Mouse (Mus musculus): ENCODE measurements around the gene Atg10.
"Not testable (repeated sequence)": the region's sequence is repeated elsewhere in the genome, so short reads cannot be mapped to it uniquely, and the experiment has no call there.

Gene Atg10

DNA sequence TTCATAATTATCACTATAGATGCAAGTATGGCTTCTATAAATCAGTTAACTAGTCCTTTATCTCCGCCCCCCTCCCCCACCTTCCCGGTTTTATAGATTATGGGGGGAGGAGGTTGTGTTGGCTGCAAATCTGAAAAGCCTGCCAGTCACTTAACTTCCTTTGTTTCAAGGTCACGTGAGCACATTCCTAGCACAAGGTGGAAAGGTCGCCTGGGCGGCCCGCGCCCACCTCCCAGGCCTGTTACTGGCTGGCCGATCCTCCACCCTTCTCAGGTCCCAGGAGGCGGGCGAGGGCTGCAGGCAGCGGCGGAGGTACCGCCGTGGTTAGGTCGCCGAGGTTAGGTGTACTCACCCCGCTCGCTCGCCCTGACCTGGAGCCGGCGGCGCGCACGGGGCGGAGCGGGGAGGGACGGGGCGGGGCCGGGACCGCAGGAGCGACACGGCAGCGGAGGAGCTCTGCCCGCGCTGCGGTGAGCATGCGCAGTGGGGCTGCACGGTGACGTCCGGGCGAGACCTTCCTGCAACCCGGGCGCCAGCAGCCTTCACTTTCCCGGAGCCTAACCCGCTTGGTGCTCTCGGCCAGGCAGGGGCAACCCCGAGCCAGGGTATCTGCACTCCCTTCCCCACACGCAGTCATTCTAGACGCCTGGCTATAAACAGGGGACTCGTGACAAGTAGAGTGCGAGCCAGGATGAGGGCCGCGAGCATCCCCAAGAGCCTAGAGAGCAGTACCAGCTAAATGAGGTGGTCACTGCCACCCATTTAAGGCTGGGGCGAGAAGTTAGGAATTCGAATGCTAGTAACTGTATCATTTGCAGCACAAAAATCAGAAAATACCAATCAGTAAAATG, at the start of gene Atg10:
TSS of gene Atg10 (minus strand) at position 382 of the 851 bp plus-strand sequence.
- DNase-seq = peak; percentile 93

DNA sequence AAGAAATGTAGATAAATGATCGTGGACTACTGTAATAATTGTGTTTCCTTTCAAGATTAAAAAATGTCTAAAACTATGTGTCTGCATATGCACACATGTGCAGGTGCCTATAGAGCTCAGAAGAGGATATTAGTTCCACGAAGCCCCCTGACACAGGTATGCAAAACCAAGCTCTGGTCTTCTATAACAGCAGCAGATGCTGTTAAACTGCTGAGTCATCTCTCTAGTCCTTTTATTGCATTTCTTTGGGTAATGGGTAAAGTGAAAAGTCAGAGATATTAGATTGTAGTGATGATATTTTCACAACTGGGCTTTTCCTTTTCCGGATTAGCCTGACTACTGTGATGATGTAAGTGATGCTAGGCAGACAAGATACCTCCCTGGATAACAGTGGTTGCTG, 28.6 kb upstream of the Atg10 start:
- DNase-seq = no peak

DNA sequence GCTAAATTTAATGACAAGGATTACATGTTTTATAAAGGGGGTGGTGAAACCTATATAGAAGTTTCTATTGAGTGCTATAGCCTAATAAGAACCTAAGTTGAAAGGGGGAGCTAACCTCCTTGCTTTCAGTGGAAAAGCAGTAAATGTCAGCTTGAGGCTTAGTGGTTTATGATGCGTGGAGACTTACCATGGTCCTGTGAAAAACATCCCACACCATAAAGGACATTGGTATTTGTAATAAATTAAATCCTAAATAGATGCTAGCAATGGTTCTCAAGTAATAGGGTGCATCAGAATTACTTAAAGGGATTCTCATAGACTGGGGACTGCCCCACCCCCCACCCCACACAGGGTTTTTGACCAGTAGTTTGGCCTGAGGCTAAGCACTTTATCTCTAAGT, 27.9 kb upstream of the Atg10 start:
- no peak for DNase-seq

DNA sequence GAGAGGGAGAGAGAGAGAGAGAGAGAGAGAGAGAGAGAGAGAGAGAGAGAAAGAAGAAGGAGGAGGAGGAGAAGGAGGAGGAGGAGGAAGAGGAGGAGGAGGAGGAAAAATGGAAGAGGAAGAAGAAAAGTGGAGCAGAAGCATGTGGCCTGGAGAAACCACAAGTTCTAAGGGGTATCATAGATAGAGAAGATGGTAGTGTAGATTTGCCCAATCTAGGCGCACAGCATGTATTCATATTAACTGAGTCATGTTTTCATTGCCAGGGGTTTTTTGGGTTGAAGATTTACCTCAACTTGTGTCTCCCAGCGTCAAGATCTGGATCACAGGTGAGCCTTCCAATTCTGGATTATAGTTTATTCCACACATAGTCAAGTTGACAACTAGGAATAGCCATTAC, 26.3 kb upstream of the Atg10 start:
- not testable (repeated sequence) for DNase-seq

DNA sequence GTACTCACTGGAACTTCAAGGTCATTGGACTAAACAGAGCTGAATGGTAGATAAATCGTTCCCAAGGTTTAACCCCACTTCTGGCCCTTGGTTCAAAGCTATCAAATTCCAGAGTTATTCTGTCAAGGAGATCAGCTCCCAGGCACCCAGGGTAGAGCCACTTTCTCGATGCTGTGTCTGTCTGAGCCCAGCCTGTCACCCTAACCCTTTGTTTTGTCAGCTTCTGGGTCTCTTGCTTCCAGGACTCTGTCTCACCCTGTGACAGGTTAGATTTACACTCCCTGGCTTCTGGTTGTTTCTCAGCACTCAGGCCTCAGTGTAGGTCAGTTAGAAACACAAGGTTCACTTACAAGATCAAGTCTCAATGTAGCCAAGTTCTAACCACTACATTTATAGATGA, 22.7 kb upstream of the Atg10 start:
- DNase-seq = no peak

DNA sequence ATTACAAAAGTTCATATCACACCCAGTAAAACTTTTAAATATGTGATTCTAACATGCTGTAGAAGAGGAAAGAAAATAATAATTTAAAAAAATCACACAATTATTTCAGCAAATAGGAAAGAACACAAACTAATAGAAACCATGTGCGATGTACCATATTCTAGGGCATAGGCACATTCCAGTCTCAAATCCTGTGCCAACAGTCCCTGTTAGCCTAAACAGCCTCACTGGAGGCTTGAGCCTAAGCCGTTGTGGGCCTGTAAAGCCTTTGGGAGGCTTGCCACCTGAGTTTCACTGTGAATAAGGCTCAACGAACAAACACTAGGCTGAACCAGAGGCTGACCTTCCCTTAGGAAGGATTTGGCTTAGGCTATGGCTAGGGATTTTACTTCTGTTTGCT, 14.2 kb upstream of the Atg10 start:
- no peak for DNase-seq

DNA sequence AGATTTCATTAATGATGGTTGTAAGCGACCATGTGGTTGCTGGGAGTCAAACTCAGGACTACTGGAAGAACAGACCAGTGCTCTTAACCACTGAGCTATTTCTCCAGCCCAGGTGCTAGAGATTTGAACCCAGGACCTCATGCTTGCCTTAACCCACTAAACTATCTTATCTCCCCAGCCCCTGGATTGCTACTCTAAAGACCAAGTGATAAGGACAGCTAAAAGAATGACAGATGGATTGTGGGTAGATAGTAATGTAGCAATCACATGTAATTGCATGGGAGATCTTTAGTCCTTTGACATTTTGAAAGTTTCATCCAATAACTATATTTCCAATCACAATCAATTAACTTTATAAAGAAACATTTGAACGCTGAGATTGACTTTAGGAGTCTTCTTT, 13.1 kb upstream of the Atg10 start:
- no peak for DNase-seq

DNA sequence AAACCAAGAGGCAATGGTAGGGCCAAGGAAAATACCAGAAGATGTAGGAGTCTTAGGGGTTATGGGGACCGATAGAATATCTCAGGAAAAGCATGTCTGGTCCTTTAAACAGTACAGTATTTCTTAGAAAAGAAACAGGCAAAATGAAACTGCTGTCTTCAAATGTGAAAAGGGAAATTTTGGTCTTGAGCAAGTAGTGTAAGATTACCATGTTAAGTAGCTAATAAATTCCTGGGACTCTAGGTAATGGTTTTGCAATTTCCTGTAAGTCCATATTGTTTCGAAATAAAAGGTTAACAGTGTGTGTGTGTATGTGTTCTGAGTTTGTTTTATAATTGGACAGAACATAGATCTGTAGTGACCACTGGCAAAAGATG, 658 bp upstream of the Atg10 start:
- DNase-seq = peak; percentile 39

DNA sequence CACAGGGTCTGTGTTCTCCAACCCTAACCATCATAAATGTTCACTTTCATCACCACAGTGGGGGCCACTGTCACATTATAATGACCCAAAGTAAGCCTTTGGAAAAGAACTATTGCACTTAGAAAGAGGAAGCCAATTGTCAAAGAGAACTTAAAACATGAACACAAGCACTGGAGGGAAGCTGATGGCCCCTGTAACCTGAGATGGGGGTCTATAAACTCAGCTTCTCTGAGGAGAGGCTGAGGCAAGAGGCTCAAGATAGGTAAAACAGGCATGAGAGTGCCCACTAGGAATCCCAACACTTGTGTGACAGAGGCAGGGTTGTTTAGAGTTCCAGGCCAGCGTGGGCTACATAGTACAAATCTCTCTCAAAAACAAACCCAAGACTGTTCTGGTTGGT, 705 bp downstream of the Atg10 start:
- no peak for DNase-seq

DNA sequence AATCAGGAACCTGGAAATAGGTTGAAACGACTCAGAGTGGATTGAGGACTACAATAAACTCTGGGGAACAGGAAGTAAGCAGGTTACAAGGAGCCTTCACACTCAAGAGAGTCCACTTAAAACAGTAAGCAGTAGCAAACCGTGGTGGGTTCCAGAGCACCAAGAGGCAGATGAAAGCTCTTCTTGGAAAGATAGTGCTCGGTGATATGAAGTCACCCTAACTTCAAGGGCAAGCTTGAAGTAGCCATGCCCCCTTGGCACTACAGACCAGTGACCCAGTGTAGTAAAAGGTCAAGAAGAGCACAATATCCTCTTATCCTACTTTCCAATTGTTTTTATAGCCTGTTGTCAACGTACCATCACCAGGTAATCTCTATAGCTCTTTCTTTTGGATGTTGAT, 2.1 kb downstream of the Atg10 start:
- peak; percentile 51 for DNase-seq

DNA sequence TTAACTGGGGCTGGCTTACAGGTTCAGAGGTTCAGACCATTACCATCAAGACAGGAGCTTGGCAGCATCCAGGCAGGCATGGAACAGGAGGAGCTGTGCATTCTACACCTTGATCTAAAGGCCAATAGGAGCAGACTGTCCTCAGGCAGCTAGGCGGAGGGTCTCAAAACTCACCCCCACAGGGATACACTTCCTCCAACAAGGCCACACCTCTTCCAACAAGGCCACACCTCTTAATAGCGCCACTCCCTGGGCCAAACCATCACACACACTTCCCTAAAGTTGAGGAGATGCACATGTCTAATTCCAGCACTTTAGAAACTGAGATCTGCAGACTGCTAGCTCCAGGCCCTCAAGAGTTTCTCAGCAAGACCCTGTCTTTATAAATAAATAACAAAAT, 6.1 kb downstream of the Atg10 start:
- DNase-seq = no peak

DNA sequence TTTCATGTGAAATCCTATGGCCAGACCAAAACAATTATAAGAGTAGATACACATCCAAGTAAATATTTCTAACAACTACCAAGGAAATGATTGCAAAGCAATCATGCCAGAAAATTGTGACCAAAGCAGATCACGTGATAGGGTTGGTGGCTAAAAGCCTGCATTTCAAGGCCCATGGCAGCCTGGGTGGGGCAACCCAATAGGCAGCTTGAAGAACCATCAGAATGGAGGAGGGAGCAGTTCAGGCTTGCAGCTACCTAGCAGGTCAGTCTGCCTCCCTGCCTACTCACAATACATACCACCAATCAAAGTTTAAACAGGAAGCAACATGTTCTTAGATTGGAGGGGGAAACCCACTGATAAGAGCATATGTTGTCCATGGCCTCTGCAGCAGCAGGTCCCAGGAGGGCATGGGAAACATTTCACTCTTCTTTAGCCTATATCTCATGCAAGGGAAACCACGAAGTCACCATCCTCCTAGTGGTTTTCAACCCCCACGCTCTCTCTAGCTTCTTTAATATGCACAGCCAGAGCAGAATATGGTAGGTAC, 7.0 kb downstream of the Atg10 start:
- no peak for DNase-seq

DNA sequence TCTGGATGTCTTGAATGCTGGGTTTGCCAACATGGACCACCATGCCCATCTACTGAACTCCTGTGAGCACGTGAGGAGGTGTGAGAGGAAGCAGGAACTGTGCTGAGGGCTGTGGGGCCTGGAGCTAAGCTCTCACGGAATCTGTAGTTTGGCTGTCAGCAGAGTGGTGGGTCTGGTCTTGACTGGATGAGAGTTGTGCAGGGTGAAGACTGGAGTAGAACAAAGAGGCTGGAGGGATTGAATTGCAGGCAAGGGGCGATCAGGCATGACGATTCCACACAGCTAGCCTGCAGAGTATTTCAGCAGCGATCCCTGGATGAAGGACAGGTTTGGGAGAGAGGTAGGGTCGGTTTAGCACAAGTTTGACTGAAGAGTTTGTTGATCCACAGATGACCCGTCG, 10.8 kb downstream of the Atg10 start:
- no peak for DNase-seq

DNA sequence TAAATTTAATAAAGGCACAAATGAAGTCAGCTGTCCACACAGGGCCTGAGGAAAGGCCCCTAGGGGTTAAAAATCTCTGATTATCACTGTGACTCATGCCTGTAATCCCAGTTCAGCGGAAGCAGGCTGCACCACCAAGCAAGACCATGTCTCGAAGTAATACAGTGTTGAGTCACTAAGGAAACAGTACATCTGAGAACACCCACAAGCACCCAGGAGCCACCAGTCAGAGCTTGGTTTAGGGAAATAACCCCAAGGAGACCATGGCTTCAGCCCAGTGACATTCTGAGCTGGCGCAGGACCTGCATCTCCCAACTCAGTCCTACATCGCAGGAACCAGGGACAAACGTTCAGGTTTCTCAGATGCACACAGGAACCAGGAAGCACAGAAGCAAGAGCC, 17.5 kb downstream of the Atg10 start:
- no peak for DNase-seq

DNA sequence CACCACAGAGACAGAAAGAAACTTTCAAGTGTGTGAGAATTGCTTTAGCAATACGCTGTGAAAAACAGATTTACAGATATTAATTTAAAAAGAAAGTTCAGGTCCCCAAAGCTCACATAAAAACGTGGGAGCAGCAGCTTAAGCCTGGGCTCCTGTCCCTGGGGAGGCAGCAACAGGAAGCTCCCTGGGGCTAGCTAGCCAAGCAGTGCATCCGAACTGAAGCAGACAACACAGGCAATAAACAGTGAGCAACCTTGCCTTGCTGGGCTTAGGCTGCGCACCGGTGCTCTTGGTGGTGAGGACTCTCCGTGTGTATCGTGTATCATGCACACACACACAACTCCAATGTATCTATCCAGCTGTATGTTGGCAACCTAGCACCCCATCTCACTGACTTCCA, 21.2 kb downstream of the Atg10 start:
- DNase-seq = no peak

DNA sequence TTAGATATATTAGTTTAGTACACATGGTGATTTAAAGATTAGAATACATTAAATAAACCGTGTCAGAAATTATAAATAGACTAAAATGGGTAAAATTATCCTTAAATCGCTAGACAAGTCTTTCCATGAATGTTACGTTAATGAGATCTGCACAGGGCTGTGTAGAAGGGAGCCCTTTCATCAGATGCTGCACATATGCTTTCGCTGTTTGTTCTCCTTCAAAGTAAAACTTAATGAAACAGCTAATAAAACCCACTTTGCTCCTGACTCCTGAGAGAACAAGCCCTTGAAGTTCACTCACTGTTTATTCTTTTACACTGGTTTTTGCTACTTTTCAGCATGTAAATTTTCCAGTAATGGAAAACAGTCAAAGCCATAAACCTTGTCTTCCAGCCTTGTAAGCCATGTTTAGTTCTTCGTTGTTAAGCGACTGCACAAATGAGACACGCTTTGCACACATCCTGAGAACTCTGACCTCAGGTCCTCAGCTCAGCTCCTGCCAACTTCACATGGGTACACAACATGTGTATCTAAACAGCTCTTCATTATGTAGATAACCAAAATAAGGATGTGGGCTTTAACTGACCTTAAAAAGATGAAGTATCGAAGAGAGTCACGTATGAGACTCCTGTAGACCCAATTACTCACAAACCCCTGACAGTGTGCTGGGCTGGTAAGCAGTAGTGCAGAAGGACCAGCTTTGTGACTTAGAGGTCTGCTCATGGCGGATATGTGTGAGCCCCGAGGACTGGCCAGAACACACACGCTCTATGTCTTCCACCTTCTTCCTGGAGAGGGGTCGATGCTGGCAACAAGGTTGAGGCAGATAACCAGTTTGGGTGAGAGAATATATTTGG, 36.2 kb downstream of the Atg10 start:
- no peak for DNase-seq

DNA sequence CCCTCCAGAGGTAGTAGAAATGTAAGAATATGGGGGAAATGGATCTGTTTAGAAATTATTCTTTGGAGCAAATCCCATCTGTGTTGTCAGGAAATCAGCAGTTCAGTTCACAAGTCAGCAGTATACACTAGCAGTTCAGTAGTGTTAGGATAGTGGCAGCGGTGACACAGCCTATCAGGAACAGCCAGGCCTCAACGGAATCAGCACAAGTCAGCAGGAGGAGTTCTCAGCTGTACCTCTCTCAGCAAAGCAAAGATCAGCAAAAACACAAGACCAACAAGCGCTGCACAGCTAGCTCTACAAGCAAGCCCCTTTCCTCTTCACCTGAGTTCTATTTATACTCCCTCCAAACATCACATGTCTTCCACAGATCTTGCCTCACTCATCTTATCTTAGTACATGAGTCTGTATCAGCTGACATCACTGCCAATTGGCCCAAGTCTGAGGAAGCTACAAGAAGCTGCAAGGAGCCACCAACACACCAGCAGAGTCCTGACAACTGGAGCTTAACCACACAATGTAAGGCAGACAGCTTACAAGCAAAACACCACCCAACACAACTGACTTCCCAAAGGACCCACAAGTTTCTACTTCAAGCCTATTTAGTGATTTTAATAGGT, 38.4 kb downstream of the Atg10 start:
- DNase-seq = no peak

DNA sequence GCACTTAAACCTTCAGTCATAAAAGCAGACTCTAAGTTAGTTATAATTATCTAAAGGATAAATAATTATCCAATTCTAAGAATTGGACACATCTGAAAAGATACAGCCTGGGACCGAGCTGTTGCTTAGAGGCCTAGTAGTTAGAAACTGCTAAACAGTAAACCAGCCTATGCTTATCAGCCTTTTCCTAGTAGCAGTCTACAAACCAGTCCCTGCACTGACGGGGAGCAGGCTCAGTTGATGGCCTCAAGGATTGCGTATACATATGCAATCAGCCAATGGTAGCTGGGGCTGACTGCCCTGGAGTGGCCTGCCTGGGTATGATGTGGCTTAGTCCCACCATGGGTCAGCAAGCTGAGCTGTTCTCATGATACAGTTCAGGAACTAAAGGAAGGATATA, 39.5 kb downstream of the Atg10 start:
- DNase-seq = no peak

DNA sequence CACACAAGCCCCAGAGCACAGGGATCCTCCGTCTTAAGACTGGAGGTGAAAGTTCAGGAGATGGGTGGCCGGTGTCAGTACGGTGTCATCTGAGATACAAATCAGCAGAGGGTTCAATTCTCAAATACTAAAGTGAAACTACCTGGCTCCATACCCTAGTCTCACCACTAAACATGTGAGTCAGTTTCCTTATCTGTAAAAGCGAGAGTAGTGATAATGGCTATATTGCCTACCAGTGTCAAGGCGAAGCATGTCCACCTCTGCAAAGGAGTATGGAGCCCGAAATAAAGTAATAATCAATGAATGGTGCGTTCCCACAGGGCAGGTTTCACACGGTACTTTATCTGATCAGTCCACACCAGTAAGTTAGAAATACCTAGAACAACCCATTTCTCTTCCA, 43.4 kb downstream of the Atg10 start:
- DNase-seq = no peak

DNA sequence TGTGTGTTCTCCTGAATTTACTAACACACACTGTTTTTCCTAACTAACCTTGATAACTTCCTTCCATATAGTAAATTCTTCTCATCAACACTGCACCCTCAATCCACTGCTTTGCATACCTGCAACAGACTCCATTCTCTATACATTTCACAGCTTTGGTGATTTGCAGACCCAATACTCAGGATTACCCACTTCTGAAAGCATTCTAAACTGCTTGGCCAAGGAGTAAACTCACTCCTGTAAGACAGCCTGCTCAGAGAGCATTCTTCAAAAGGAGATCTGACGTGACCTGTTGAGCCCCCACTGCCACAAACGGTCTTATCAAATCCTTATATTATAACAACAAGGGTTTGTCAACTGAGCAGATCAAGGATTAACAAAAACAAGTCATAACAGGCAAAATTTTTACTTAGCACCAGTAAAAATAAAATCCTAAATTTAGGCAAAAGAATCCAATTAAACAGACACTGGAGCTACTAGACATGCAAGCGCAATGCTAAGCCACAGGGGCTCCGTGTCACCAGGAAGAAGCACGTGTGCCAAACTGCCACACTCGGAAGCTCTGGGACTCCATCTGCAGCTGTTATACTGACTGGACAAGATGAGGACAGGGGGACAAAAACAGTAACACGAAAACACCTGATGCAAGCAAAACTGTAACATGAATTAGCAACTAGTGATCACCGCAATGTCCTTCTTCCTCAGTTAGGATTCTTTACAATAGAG, 44.4 kb downstream of the Atg10 start:
- DNase-seq = no peak

DNA sequence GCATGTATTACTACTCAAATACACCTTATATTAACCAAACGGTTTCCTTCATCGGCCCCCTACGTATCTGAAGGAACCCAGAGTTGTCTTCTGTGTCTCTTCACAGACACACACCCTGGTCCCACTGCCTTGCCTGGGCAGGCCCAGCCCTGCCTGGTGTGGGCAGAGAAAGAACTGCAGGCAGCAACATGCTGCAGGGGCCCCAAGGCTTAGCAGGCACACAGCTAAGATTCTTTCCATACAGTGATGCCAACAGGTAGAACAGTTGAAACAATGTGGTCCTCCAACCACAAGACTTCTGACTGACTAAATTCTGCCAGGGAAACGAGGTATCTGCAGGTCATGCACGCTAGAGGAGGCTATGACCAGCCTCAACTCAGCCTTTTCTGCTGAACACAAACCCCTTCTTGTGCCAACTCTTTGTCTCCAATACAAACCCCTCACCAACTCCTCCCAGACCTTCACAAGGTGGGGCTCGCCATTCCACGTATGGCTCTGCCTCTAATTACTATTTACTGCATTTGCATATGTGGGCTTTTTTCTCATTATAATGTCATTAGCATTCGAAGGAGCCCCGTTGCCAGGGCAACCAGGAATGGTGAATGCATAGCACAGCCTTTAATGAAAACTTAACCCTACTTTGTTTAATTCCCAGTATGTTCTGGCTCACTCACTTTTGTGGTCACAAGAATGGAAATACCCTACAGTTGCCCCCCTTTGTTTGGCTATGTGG, 45.2 kb downstream of the Atg10 start:
- no peak for DNase-seq

DNA sequence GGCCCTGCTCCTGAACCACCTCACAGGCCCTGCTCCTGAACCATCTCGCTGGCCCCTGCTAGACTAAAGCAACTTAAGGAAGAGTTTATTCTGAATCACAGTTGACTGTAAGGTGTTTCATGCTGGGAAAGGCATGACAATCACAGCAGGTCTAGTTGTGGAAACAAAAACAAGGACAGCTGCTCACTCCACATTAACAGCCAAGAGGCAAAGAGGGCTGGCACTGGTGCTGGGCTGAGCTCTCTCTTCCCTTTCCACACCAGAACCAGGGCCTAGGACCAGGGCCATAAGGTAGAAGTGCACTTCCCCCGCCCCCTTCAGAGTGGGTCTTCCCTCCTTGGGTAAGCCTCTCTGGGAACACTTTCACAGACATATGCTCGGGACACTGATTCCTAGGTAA, 48.4 kb downstream of the Atg10 start:
- DNase-seq = no peak

All from lung, postnatal 36 days (tissue).